Mouse (Mus musculus): Measurements from ENCODE around the gene Ppp1r27. TPM values are rescaled to one million over a fixed set of nuclear protein-coding genes. Genes with fewer than 3 reads are reported as not detected.

Gene Ppp1r27
- total and polyA plus RNA-seq, 3 experiments, result 0.34 to 0.96 TPM; not detected in 1

- Histone ChIP-seq H3K27ac (no peak overlapping the region), H3K4me3 (no peak overlapping the region), H3K4me1 (ENCODE audit: control insufficient read depth, insufficient read depth, low read length) (peaks cover 4% of the 10 kb centered on the region; the same call in 1 of the 2 replicates), H3K79me2 (replicated peaks; ENCODE audit: control insufficient read depth, insufficient read depth, low read length) (no peaks in the 10 kb centered on the region), H3K27me3 (ENCODE audit: control insufficient read depth, insufficient read depth, low read length) (peaks cover 6% of the 10 kb centered on the region), H3K9ac (ENCODE audit: low read depth, low read length) (no peak overlapping the region), H3K36me3 (ENCODE audit: control insufficient read depth, insufficient read depth, low read length) (no peaks in the 10 kb centered on the region)
- intact Hi-C loops (cut with DNase I), result no loop called here
- TF ChIP-seq EP300 (IDR thresholded peaks at IDR 0.05; ENCODE audit: insufficient read depth, low read depth, low read length) (no peak), POLR2A (IDR thresholded peaks at IDR 0.05; ENCODE audit: insufficient read depth, low read depth, low read length) (no peak), CTCF (IDR thresholded peaks at IDR 0.05) (no peak)
- DNase-seq, result no peak
- WGBS, result 35% methylated on average over 9 of the region's 9 CpGs
These were observed 19.3 kb downstream of the Ppp1r27 start for GRCm38 (mm10) chr11:120531646-120532045.

- no peak for DNase-seq
- peaks cover 6% of the 10 kb centered on the region for H3K27me3 ChIP-seq (ENCODE audit: control insufficient read depth, insufficient read depth, low read length)
- H3K36me3 ChIP-seq (ENCODE audit: control insufficient read depth, insufficient read depth, low read length), result no peaks in the 10 kb centered on the region
- WGBS, result 13% methylated on average over 62 of the region's 62 CpGs
- peak within 1 kb of the TSS; percentile 65 for H3K9ac ChIP-seq (ENCODE audit: low read depth, low read length)
- H3K27ac ChIP-seq, result no peak within 1 kb of the TSS
- H3K79me2 ChIP-seq (replicated peaks; ENCODE audit: control insufficient read depth, insufficient read depth, low read length), result no peaks in the 10 kb centered on the region
- intact Hi-C loops (cut with DNase I), result no loop called here
- no peak for TF ChIP-seq EP300 (IDR thresholded peaks at IDR 0.05; ENCODE audit: insufficient read depth, low read depth, low read length)
- no peak for TF ChIP-seq CTCF (IDR thresholded peaks at IDR 0.05)
- TF ChIP-seq POLR2A (IDR thresholded peaks at IDR 0.05; ENCODE audit: insufficient read depth, low read depth, low read length), result no peak
- H3K4me1 ChIP-seq (ENCODE audit: control insufficient read depth, insufficient read depth, low read length), result peaks cover 4% of the 10 kb centered on the region; the same call in 1 of the 2 replicates
- peak within 1 kb of the TSS; percentile 47 for H3K4me3 ChIP-seq
These were observed 20.6 kb downstream of the Ppp1r27 start, which contains the start of gene Gcgr for GRCm38 (mm10) chr11:120530085-120530964. Gcgr (plus strand) TSS chr11:120530699.

- intact Hi-C loops (cut with DNase I), result no loop called here
- no peak overlapping the region for H3K4me3 ChIP-seq
- no peak overlapping the region for H3K9ac ChIP-seq (ENCODE audit: low read depth, low read length)
- peaks cover 4% of the 10 kb centered on the region; the same call in 1 of the 2 replicates for H3K4me1 ChIP-seq (ENCODE audit: control insufficient read depth, insufficient read depth, low read length)
- no peaks in the 10 kb centered on the region for H3K79me2 ChIP-seq (replicated peaks; ENCODE audit: control insufficient read depth, insufficient read depth, low read length)
- no peak overlapping the region for H3K27ac ChIP-seq
- peaks cover 6% of the 10 kb centered on the region for H3K27me3 ChIP-seq (ENCODE audit: control insufficient read depth, insufficient read depth, low read length)
- H3K36me3 ChIP-seq (ENCODE audit: control insufficient read depth, insufficient read depth, low read length), result no peaks in the 10 kb centered on the region
- WGBS, result 77% methylated on average over 4 of the region's 4 CpGs
- no peak for DNase-seq
- TF ChIP-seq POLR2A (IDR thresholded peaks at IDR 0.05; ENCODE audit: insufficient read depth, low read depth, low read length), result no peak
- no peak for TF ChIP-seq EP300 (IDR thresholded peaks at IDR 0.05; ENCODE audit: insufficient read depth, low read depth, low read length)
These were observed 22.0 kb downstream of the Ppp1r27 start for GRCm38 (mm10) chr11:120528903-120529302.

- Histone ChIP-seq H3K9ac (ENCODE audit: low read depth, low read length) (no peak overlapping the region), H3K4me1 (ENCODE audit: control insufficient read depth, insufficient read depth, low read length) (peaks cover 4% of the 10 kb centered on the region; the same call in 1 of the 2 replicates), H3K4me3 (no peak overlapping the region), H3K27me3 (ENCODE audit: control insufficient read depth, insufficient read depth, low read length) (peaks cover 6% of the 10 kb centered on the region), H3K27ac (no peak overlapping the region), H3K79me2 (replicated peaks; ENCODE audit: control insufficient read depth, insufficient read depth, low read length) (no peaks in the 10 kb centered on the region), H3K36me3 (ENCODE audit: control insufficient read depth, insufficient read depth, low read length) (no peaks in the 10 kb centered on the region)
- no peak for DNase-seq
- WGBS, result 75% methylated on average over 9 of the region's 9 CpGs
- intact Hi-C loops (cut with DNase I), result no loop called here
- no peak for TF ChIP-seq POLR2A (IDR thresholded peaks at IDR 0.05; ENCODE audit: insufficient read depth, low read depth, low read length)
- TF ChIP-seq CTCF (IDR thresholded peaks at IDR 0.05), result no peak
- no peak for TF ChIP-seq EP300 (IDR thresholded peaks at IDR 0.05; ENCODE audit: insufficient read depth, low read depth, low read length)
These were observed 23.1 kb downstream of the Ppp1r27 start for GRCm38 (mm10) chr11:120527690-120528354.

GRCm38 (mm10) chr11:120525959-120526358, 25.0 kb downstream of the Ppp1r27 start:
- TF ChIP-seq POLR2A (IDR thresholded peaks at IDR 0.05; ENCODE audit: insufficient read depth, low read depth, low read length) (no peak), EP300 (IDR thresholded peaks at IDR 0.05; ENCODE audit: insufficient read depth, low read depth, low read length) (no peak), CTCF (IDR thresholded peaks at IDR 0.05) (no peak)
- Histone ChIP-seq H3K27ac (no peak overlapping the region), H3K4me1 (ENCODE audit: control insufficient read depth, insufficient read depth, low read length) (peaks cover 4% of the 10 kb centered on the region), H3K4me3 (no peak overlapping the region), H3K9ac (ENCODE audit: low read depth, low read length) (no peak overlapping the region), H3K36me3 (ENCODE audit: control insufficient read depth, insufficient read depth, low read length) (no peaks in the 10 kb centered on the region), H3K79me2 (replicated peaks; ENCODE audit: control insufficient read depth, insufficient read depth, low read length) (no peaks in the 10 kb centered on the region), H3K27me3 (ENCODE audit: control insufficient read depth, insufficient read depth, low read length) (peaks cover 4% of the 10 kb centered on the region)
- DNase-seq, result no peak
- 81% methylated on average over 2 of the region's 2 CpGs for WGBS
- intact Hi-C loops (cut with DNase I), result no loop called here

All from heart, adult 2 months (tissue).